Mouse (Mus musculus) fat pad, adult 2 months (tissue): ENCODE data around the gene Nova1.

Experiments
- DNase-seq: peaks from one replicate; pipeline ENCODE4 v3.0.0-alpha.2; 2011; ENCODE audit warnings: low read depth, low spot score; ENCODE audit errors: extremely low read depth

Gene Nova1

GRCm38 (mm10) chr12:46818856-46819347, at the start of gene Nova1:
TSS of gene Nova1 (minus strand) at chr12:46818929.
- no peak for DNase-seq

- no peak for DNase-seq
Measured at GRCm38 (mm10) chr12:46819348-46820022, 756 bp upstream of the Nova1 start.

DNA sequence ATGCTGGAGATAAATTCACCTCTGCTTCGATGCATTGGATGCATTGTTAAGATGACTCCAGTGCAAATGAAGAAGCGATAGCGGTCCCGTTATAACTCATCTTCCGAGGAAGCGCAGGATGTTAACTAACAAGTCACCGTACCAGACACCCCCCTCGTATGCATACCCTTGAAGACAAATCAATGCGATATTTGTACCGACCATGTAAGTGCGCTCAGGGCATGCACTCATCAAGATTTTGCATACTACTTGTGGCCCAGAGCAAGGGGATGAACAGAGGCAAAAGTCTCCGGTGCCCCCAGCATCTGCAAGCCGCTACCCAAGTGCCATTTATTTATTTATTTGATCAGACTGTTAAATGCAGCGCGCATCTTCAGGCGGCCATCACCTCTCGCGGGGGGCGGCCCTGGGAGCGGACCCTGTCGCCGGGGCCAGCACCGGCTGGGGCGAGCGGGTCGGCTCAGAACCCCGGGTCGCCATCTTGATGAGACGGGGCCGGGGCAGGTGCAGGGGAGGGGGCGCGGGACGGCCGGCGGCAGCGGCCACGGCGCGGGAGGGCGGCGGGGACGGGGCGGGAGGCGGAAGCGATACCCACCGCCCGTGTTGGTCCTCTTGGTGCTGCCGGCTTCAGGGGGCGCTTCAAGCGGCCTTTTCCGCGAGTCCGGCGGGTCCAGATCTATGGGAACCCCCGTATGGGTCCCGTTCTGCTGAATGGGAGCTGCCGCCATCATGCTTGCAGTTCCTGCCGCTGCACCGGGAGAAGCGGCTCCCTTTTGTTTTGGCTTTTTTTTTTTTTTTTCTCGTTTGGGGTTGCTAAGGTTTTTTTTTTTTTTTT, 491 bp downstream of the Nova1 start:
- DNase-seq: no peak

DNA sequence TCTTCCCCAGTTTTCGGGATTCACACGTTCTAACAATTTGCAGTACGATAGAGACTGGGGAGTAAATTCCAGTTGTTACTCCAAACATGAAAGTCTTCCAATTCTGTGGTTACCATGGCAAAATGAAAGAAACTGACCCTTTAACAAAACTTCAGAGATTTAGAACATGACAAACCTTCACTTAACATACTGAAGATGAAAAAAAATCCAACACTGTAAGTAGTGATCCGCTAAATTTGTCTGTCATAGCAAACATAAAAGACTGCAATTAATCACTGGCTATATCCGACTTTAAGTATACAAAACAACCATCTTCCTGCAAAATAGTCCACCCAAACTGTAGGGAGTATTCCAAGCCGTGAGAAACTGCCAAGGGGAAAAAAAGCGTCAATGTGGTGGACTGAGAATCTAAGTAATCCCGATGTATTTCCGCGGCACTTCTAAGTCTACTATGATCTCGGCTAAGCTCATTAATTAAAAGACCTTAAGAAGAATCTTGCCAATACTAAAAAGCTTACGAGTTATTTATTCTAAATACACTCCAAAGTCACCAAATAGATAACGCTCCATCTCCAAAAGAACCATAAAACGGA, 1.4 kb downstream of the Nova1 start:
- no peak for DNase-seq

- DNase-seq: no peak
Measured at GRCm38 (mm10) chr12:46816291-46816690, 2.4 kb downstream of the Nova1 start.

GRCm38 (mm10) chr12:46815697-46816096, 3.0 kb downstream of the Nova1 start:
- DNase-seq: no peak

DNA sequence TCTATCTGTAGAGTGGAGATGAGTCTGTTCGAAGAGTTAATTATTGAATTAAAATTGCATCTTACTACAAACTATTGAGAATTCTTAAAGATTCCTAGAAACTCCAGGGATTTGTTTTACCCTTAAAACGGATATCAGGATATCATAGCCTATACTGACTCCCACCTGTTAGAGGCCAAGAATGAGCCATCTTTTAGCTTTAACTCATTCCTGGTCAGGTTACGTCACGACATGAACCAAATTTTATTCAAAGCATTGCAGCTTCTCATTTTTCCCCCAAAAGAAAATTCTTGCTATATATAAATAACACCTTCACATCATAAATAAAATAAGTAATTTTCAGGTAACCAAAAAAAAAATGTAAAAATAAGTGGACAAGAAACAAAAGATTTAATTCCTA, 3.9 kb downstream of the Nova1 start:
- DNase-seq: no peak

- no peak for DNase-seq
Measured at GRCm38 (mm10) chr12:46801311-46801710, 17.4 kb downstream of the Nova1 start.

DNA sequence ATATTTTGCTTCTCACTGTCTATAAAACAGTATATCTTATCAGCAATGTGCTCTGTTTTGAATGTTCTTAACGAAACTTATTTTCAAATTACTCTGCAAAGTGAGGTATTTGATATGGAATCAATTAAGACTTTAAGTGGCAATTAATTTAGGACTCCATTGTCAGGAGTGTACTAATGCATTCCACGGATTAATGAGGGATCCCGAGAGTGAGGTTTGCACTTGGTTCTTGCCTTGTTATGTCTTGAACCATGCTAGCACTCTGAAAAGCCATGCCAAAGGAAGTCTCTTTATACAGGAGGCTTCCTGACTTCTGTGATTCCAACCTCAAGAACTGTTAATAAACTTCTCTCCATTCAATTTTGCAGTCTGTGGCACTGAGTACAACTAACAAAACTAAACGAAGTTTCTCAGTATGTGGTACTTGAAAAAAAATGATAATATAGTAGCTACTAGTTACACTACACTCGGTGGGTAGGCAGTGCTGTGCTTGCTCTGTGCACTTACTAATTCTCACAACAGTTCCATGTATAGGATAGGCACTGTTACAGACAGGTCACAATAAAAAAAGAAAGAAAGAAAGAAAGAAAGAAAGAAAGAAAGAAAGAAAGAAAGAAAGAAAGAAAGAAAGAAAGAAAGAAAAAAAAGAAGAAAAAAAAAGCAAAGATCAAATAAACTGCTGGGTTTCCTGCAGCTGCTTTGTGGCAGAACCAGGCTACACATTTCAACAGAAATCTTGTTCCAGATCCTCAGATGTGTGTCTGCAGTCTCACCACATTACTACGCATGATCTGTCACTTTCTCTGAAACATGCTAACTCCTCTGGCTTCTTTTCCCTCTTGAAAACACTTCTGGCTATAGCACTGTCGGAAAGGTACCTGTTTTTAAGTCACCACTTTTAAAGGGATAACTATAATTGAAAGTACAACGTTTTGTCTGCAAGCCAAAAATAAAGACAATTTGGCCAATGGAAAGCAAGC, 36.1 kb downstream of the Nova1 start:
- no peak for DNase-seq

DNA sequence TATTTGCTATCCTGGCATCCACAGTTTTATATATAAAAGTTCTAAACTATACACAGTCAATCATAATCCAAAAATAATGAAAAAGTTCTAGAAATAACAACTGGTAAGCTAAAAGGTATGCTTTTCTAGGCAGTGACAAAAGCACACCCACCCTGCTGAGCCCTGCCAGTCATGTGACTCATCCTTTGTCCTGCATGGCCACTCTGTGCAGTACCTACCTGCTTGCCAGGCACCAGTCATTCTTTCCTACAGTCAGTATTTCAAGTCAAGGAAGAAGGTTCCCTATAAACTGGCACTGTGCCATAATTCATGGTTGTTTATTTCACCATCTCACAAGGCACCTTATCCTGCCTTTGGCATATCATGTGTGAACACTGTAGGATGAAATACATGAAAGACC, 37.2 kb downstream of the Nova1 start:
- DNase-seq: no peak

DNA sequence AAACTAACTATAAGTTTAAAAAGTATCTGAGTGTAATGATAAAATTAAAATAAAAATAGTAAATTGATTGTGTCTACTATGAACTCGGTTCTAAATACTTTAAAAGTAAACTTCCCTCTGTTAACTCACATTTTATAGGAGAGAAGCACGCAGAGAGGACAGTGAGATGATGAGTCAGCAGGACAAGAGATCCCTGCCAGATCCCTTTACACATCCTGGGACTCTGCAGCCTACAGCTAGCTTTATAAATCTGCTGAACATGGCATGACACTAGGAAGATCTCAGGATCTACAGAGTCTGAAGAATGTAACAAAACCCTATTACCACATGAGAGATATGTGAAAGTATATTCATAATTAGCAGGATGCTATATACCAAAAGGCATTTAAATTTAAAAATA, 37.7 kb downstream of the Nova1 start:
- DNase-seq: no peak

- no peak for DNase-seq
Measured at GRCm38 (mm10) chr12:46759450-46759849, 59.3 kb downstream of the Nova1 start.

GRCm38 (mm10) chr12:46754325-46754848, 64.3 kb downstream of the Nova1 start:
- DNase-seq: no peak

- no peak for DNase-seq
Measured at GRCm38 (mm10) chr12:46753096-46753495, 65.6 kb downstream of the Nova1 start.

- no peak for DNase-seq
Measured at GRCm38 (mm10) chr12:46733261-46733660, 85.5 kb downstream of the Nova1 start.

GRCm38 (mm10) chr12:46731943-46732342, 86.8 kb downstream of the Nova1 start:
- DNase-seq: no peak

GRCm38 (mm10) chr12:46721914-46722313, 96.8 kb downstream of the Nova1 start:
- no peak for DNase-seq

GRCm38 (mm10) chr12:46719076-46719475, 99.7 kb downstream of the Nova1 start:
- DNase-seq: no peak

DNA sequence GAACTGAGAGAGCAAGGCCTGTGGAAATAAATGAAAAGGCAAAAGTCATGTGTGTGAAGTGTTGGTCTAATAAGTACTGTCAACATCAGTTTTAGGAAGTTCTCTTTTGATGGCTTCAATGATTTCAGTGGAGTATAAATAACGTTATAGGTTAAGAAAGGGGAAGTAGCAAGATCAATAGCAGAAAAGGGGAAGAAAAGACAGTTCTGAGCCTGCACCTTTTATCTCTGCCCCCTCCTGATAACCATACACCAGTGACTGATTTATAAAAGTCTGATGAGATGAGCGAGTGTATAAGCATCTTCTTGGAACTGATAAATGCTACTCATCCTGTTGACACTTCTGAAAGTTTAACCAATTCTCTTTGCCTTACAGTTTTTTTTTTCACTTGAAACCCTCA, 108.6 kb downstream of the Nova1 start:
- DNase-seq: no peak

- no peak for DNase-seq
Measured at GRCm38 (mm10) chr12:46709475-46709874, 109.3 kb downstream of the Nova1 start.
